Mouse (Mus musculus) heart, embryonic 11.5 days (tissue): ENCODE data around the gene Arntl2. TPM values are rescaled to one million over a fixed set of nuclear protein-coding genes. Genes with fewer than 3 reads are reported as not detected.

ENCODE experiments used
- ATAC-seq: fragments of 200-750 bp; cut with Nextera tagmentation; replicated peaks from 2 replicates; pipeline ENCODE4 v1.8.0; 2017; ENCODE audit warnings: moderate library complexity; ENCODE audit not compliant: insufficient number of reproducible peaks, low FRiP score, low TSS enrichment
- H3K27ac ChIP-seq: fragments of 300-500 bp; sonication (generic); 2 replicates; pipeline ENCODE4 v1.5.1; 2014; ENCODE audit warnings: mild to moderate bottlenecking, low read depth, low read length
- H3K27me3 ChIP-seq: fragments of 300-500 bp; sonication (generic); 2 replicates; pipeline ENCODE4 v1.6.1; 2014; ENCODE audit warnings: mild to moderate bottlenecking, low read length, mixed read lengths; ENCODE audit not compliant: control insufficient read depth, insufficient read depth
- H3K36me3 ChIP-seq: fragments of 300-500 bp; sonication (generic); 2 replicates; pipeline ENCODE4 v1.6.1; 2014; ENCODE audit warnings: mild to moderate bottlenecking, low read length, moderate library complexity, mixed read lengths; ENCODE audit not compliant: control insufficient read depth, insufficient read depth
- H3K4me1 ChIP-seq: fragments of 300-500 bp; sonication (generic); 2 replicates; pipeline ENCODE4 v1.6.1; 2014; ENCODE audit warnings: low read length; ENCODE audit not compliant: control insufficient read depth, insufficient read depth
- H3K4me2 ChIP-seq: fragments of 300-500 bp; sonication (generic); 2 replicates; pipeline ENCODE4 v1.6.1; 2014; ENCODE audit warnings: mild to moderate bottlenecking, moderate library complexity
- H3K4me3 ChIP-seq: fragments of 300-500 bp; sonication (generic); 2 replicates; pipeline ENCODE4 v1.5.1; 2014; ENCODE audit warnings: low read depth, low read length
- H3K9ac ChIP-seq: fragments of 300-500 bp; sonication (generic); 2 replicates; pipeline ENCODE4 v1.6.1; 2014; ENCODE audit warnings: mild to moderate bottlenecking, low read depth, low read length, moderate library complexity
- H3K9me3 ChIP-seq: fragments of 300-500 bp; sonication (generic); replicated peaks from 2 replicates; pipeline ENCODE4 v1.6.1; 2016; ENCODE audit warnings: low read length; ENCODE audit not compliant: control insufficient read depth
- WGBS: fragments of 180-500 bp; shearing (Covaris S2); extraction: QIAGEN DNeasy Blood & Tissue Kit; methylation state at CpG from one replicate; pipeline ENCODE4 v1.1.7; 2014; ENCODE audit not compliant: insufficient replicate concordance; 5-methylcytosine and 5-hydroxymethylcytosine counted together
- polyA plus RNA-seq: library from polyadenylated mRNA; unstranded; fragments of >200 nt; fragmentation: Nextera tagmentation; extraction: Ambion mirVana; gene quantifications from 2 replicates; pipeline ENCODE4 v1.2.1, GENCODE M21; 2014

Arntl2 gene
- polyA plus RNA-seq, 1 experiment from 2014 or later, result 1.9 TPM

GRCm38 (mm10) chr6:146755679-146756078 lies 40.2 kb upstream of the Arntl2 start:
- H3K4me2 ChIP-seq, result no peak overlapping the region
- no peak overlapping the region for H3K4me3 ChIP-seq
- no peaks in the 10 kb centered on the region for H3K9me3 ChIP-seq
- no peaks in the 10 kb centered on the region for H3K27me3 ChIP-seq
- no peak overlapping the region for H3K27ac ChIP-seq
- 90% methylated on average over 4 of the region's 4 CpGs for WGBS
- peaks cover 34% of the 10 kb centered on the region for H3K4me1 ChIP-seq
- no peak overlapping the region for H3K9ac ChIP-seq
- no peak for ATAC-seq
- H3K36me3 ChIP-seq, result no peaks in the 10 kb centered on the region

- no peaks in the 10 kb centered on the region for H3K36me3 ChIP-seq
- no peaks in the 10 kb centered on the region for H3K27me3 ChIP-seq
- no peak overlapping the region for H3K9ac ChIP-seq
- H3K4me3 ChIP-seq, result no peak overlapping the region
- H3K9me3 ChIP-seq, result no peaks in the 10 kb centered on the region
- H3K4me2 ChIP-seq, result no peak overlapping the region
- WGBS, result 93% methylated on average over 2 of the region's 2 CpGs
- no peak overlapping the region for H3K27ac ChIP-seq
- peaks cover 13% of the 10 kb centered on the region for H3K4me1 ChIP-seq
- no peak for ATAC-seq
Observed at GRCm38 (mm10) chr6:146759027-146759426, 36.8 kb upstream of the Arntl2 start.

GRCm38 (mm10) chr6:146760022-146760421 lies 35.8 kb upstream of the Arntl2 start:
- Histone ChIP-seq H3K9me3 (no peaks in the 10 kb centered on the region), H3K4me3 (no peak overlapping the region), H3K4me1 (peaks cover 10% of the 10 kb centered on the region; the same call in 1 of the 2 replicates), H3K27ac (no peak overlapping the region), H3K9ac (no peak overlapping the region), H3K4me2 (no peak overlapping the region), H3K36me3 (no peaks in the 10 kb centered on the region; the same call in 1 of the 2 replicates), H3K27me3 (no peaks in the 10 kb centered on the region)
- ATAC-seq, result no peak
- 90% methylated on average over 2 of the region's 2 CpGs for WGBS

- no peaks in the 10 kb centered on the region; the same call in 1 of the 2 replicates for H3K36me3 ChIP-seq
- H3K9me3 ChIP-seq, result no peaks in the 10 kb centered on the region
- no peak for ATAC-seq
- no peaks in the 10 kb centered on the region for H3K27me3 ChIP-seq
- H3K27ac ChIP-seq, result no peak overlapping the region
- H3K4me3 ChIP-seq, result no peak overlapping the region
- no peak overlapping the region for H3K9ac ChIP-seq
- H3K4me2 ChIP-seq, result no peak overlapping the region
- H3K4me1 ChIP-seq, result peaks cover 6% of the 10 kb centered on the region; the same call in 1 of the 2 replicates
- 68% methylated on average over 4 of the region's 4 CpGs for WGBS
Observed at GRCm38 (mm10) chr6:146760736-146761135, 35.1 kb upstream of the Arntl2 start.

- H3K4me2 ChIP-seq, result no peak overlapping the region
- H3K9me3 ChIP-seq, result no peaks in the 10 kb centered on the region
- H3K27ac ChIP-seq, result no peak overlapping the region
- H3K36me3 ChIP-seq, result no peaks in the 10 kb centered on the region; the same call in 1 of the 2 replicates
- no peak overlapping the region for H3K4me3 ChIP-seq
- ATAC-seq, result no peak
- no peaks in the 10 kb centered on the region for H3K27me3 ChIP-seq
- no peak overlapping the region for H3K9ac ChIP-seq
- WGBS, result 62% methylated on average over 5 of the region's 5 CpGs
- no peaks in the 10 kb centered on the region for H3K4me1 ChIP-seq
Observed at GRCm38 (mm10) chr6:146762264-146762898, 33.5 kb upstream of the Arntl2 start.

- Histone ChIP-seq H3K9ac (no peak overlapping the region), H3K9me3 (no peaks in the 10 kb centered on the region), H3K27ac (no peak overlapping the region), H3K4me1 (0 out of 2 replicates have a peak, but pooled peaks cover under 1% of the 10 kb centered on the region), H3K4me3 (no peak overlapping the region), H3K4me2 (no peak overlapping the region), H3K36me3 (peaks cover 4% of the 10 kb centered on the region; the same call in 1 of the 2 replicates), H3K27me3 (no peaks in the 10 kb centered on the region)
- 40% methylated on average over 2 of the region's 2 CpGs for whole genome bisulfite sequencing
- ATAC-seq, result no peak
Observed at GRCm38 (mm10) chr6:146764593-146764992, 31.3 kb upstream of the Arntl2 start.

GRCm38 (mm10) chr6:146765270-146765669 lies 30.6 kb upstream of the Arntl2 start:
- H3K4me1 ChIP-seq, result 0 out of 2 replicates have a peak, but pooled peaks cover 2% of the 10 kb centered on the region
- H3K4me3 ChIP-seq, result no peak overlapping the region
- H3K4me2 ChIP-seq, result no peak overlapping the region
- no peak overlapping the region for H3K27ac ChIP-seq
- no peak for ATAC-seq
- no peaks in the 10 kb centered on the region for H3K9me3 ChIP-seq
- peaks cover 4% of the 10 kb centered on the region; the same call in 1 of the 2 replicates for H3K36me3 ChIP-seq
- no peaks in the 10 kb centered on the region for H3K27me3 ChIP-seq
- WGBS, result 75% methylated on average over 4 of the region's 4 CpGs
- no peak overlapping the region for H3K9ac ChIP-seq

- H3K36me3 ChIP-seq, result peaks cover 8% of the 10 kb centered on the region; the same call in 1 of the 2 replicates
- no peaks in the 10 kb centered on the region for H3K27me3 ChIP-seq
Observed at GRCm38 (mm10) chr6:146768813-146769404, 26.9 kb upstream of the Arntl2 start.

More at GRCm38 (mm10) chr6:146768813-146769404, 26.9 kb upstream of the Arntl2 start:
- Histone ChIP-seq H3K4me2 (no peak overlapping the region), H3K4me1 (0 out of 2 replicates have a peak, but pooled peaks cover 2% of the 10 kb centered on the region), H3K4me3 (no peak overlapping the region), H3K9me3 (no peaks in the 10 kb centered on the region), H3K27ac (no peak overlapping the region), H3K9ac (no peak overlapping the region)
- WGBS, result 88% methylated on average over 10 of the region's 10 CpGs
- ATAC-seq, result no peak
